Mouse (Mus musculus) frontal cortex, postnatal 10 days (tissue): ENCODE results near the gene Gm49358.

Source experiments
- DNase-seq, 2 experiments: peaks; one replicate each; pipeline ENCODE4 v3.0.0; 2022; ENCODE audit warnings: low spot score in 2 of 2, mixed read lengths in 1 of 2

Gm49358 gene

GRCm38 (mm10) chr10:86763672-86764071 lies at the start of gene Gm49358:
Gm49358 (plus strand) TSS chr10:86763972.
- no peak for DNase-seq

- peak in 1 of 2 experiments; percentile 20 for DNase-seq
Observed at GRCm38 (mm10) chr10:86727548-86727980, 36.2 kb upstream of the Gm49358 start.

DNA sequence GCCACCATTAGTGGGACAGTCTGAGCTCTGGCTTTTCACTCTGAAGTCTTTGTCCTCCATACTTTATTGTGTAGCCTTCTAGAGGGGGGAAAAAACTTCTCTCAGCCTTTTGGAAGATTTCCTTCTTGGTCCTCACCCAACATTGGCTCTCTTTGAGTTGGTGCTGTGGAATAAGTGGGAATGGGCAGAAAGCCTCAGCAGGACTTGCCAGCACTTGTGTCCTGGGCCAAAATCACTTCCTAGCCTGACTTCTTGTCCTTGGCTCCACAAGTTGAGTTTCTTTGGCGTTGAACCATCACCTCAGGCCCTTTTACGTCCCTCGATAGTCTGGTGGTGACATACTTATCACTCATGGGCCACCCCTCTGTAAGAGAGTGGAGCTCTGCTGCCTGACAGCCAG lies 35.6 kb upstream of the Gm49358 start:
- DNase-seq: no peak

- peak; percentile 24 to 74 for DNase-seq
Observed at GRCm38 (mm10) chr10:86730823-86731499, 32.8 kb upstream of the Gm49358 start.

DNA sequence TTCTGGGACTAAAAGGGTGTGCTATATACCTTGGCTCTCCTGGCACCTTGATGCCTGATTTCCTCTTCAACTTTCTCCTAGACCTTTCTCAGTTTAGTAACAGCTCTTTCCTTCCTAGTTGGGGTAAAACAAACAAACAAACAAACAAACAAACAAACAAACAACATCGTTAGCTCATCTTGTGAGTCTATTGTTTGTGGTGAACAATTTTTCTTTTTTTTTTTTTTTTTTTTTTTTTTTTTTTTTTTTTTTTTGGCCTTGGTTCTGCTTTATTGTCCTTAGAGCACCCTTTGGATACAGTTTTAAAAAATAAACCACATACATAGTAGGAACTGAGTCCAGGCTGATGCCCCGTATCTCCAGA lies 32.3 kb upstream of the Gm49358 start:
- no peak for DNase-seq

- no peak for DNase-seq
Observed at GRCm38 (mm10) chr10:86735036-86735435, 28.7 kb upstream of the Gm49358 start.

GRCm38 (mm10) chr10:86742918-86743317 lies 20.9 kb upstream of the Gm49358 start:
- DNase-seq: no peak

GRCm38 (mm10) chr10:86744306-86744705 lies 19.5 kb upstream of the Gm49358 start:
- no peak for DNase-seq

- no peak for DNase-seq
Observed at GRCm38 (mm10) chr10:86755816-86756502, 7.8 kb upstream of the Gm49358 start.

GRCm38 (mm10) chr10:86757724-86758123 lies 6.0 kb upstream of the Gm49358 start:
- DNase-seq: no peak

GRCm38 (mm10) chr10:86758211-86758610 lies 5.6 kb upstream of the Gm49358 start:
- no peak for DNase-seq

DNA sequence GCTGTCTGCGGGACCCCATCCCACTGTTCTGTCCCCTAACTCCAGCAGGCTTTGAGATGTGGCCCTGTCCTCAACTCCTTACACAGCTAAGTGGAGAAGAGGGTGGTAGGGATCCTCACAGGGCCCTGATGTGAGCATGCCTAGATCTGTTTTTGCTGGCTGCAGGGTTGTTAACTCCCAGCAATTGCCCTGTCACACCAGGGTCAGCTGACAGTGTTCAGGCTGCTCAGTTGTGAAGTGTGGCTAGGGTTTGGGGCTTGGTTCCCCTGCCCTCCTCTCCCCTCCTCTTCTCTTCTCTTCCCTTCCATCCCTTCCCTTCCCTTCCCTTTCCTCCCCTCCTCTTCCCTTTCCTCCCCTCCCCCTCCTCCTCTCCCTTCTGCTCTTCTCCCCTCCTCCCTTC lies 2.5 kb upstream of the Gm49358 start:
- DNase-seq: no peak

DNA sequence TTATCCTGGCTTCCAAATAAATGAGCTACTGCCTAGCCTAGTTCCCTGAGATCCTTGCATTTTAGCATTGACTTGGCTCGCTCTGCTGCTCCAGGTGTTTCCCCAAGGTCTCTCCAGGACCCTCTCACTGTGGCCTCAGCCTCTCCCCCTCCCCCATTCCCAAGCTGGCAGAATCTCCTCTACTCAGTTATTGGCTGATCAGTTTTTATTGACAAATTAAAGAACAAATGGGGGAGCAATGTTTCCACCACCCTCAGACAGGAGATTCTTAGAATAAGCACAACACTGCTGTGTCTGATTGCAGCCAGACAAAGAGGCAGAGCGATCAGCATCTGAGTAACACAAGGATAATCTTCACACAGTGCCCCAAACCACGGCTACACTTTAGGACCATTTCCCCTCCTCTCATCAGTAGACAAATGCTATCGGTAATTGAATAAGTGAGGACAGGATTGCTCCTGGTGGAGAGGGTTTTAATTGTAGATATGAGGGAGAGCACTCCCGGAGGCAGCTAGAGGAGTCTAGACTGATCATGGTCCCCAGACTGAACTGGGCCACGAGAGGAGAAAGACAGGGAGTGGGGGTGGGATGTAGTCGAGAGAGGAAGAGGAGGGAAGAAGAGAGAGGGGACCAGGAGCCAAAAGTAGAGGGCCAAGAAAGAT lies 1.9 kb upstream of the Gm49358 start:
- no peak for DNase-seq

DNA sequence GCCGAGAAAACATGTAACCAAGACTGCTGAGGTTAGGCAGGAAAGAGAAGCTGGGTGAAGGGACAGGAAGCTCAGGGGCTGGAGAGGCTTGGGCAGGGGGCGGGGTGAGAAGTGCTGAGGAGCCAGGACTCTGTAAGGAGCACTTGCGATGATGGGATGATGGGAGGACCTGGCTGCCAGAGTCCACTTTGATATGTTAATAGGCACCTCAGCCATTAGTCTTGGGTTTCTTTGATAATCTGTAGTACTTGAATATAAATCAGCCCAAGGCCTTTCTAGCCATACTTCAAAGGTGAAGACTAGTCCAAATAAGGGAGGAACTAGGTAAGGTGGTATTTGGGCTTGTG lies 1.4 kb upstream of the Gm49358 start:
- DNase-seq: no peak

DNA sequence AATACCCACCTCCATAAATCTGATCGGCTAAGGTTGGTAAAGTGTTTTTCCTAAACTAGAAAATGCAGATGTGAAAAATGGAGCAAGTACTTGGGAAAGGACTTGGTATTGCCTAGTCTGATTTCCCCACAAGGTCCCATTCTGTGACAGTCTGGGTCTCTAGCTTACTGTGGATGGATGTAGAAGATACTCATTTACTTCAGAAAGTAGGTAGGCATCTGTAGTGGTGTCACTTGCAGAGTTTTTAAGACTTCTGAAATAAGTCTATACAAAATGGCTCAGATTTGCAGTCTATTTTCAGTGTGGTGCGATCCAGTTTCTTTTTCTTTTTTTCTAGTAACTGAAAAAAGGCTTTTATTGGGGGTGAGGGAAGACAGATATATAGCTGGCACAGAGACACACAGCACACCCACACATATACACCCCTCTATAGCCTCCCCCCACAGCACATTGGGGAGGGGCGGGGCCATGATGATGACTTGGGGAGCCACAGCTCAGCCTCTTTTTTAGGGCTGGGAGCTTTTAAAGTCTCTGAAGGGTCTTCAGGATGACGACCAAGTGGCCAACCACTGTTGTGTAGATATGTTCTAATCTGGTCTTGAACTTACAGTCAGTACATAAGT lies 1.7 kb downstream of the Gm49358 start:
- DNase-seq: no peak

DNA sequence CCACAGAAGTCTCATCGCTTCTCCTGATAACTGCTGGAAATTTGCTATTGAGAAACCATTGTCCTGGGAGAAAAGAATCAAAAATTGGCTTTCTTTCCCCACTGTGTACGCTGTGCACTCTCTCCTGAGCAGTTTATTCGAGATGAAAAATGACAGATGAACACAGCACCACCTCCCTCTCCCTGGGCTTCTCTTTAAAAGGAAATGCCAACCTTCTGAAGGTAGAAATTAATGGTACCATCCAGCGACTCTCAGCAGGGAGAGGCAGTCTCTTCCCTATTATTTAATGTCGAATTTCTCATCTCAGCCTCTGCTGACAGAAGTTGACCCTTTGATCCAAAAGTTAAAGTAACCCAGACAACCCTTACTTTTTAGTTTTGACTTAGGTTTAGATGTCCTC lies 5.4 kb downstream of the Gm49358 start:
- no peak for DNase-seq

DNA sequence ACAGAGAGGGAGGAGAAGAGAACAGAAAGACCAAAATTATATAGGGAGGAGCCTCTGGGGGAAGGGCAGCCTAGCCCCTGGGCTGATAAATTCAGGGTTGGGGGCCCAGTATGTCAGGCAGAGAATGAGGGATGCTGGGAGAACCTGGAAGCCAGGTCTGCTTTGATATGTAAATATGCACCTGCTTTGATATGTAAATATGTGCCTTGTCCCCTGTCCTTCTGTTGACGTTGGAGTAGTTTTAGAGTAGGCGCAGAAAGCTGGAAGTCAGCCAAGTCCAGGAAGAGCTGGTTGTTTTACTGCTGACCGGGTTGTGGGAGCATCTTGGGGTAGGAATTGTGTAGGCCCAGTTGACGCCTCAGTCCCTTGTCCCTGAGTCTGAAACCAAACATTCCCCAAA lies 6.0 kb downstream of the Gm49358 start:
- DNase-seq: no peak

DNA sequence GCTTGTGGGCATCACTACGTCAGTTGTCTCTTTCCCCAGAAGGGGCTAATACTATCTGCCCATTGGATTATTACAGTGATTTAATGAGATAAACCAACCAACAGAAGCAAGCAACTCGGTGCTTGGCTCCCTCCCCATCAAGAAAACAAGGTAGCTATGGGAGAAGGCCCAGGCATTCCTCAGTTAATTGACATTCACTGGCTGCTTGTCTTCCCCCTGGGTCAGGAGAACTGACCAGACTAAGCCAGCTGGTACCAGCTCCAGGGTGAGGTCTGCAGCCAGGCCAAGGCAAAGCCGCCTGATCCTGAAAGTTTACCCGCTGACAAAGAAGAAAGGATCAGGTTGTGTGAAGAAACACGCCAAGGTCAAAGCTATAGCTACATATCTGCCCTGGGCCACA lies 7.9 kb downstream of the Gm49358 start:
- DNase-seq: no peak

- DNase-seq: no peak
Observed at GRCm38 (mm10) chr10:86772231-86772631, 8.5 kb downstream of the Gm49358 start.

DNA sequence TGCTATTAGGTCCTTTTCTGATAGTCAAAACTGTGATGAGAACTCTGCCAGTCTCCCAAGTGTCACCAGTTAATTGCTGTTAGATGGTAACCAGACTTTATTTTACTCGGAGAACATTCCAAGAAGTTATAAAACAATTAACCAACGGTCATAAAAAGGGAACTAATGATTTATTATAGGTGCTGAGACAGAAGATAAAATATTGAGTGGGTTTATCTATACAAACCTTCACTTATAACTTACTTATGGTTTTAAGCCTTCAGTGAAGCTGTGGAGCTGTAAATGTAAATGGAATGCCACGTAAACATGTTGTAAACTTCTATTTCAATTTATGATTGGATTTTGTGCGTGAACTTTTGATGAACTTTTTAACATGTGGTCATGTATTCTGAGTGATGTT lies 9.6 kb downstream of the Gm49358 start:
- DNase-seq: no peak

DNA sequence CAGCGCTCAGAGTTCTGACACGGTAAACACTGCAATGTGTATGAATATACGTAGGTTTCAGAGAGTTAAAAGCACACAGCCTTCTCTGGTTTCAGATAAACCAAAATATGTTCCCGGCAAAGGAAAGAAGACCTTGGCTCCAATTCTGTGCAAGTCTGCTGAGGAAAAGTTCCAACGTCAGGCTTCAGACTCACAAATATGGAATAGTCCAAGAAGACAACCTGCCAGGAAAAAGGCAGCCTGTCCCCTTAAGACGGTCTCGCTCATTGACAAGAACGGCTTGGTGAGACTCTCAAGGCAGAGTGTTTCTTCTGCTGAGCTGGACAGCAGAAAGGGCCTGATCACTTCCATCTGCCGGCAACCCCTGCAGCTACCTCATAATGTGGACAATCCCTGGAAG lies 12.5 kb downstream of the Gm49358 start:
- DNase-seq: no peak

DNA sequence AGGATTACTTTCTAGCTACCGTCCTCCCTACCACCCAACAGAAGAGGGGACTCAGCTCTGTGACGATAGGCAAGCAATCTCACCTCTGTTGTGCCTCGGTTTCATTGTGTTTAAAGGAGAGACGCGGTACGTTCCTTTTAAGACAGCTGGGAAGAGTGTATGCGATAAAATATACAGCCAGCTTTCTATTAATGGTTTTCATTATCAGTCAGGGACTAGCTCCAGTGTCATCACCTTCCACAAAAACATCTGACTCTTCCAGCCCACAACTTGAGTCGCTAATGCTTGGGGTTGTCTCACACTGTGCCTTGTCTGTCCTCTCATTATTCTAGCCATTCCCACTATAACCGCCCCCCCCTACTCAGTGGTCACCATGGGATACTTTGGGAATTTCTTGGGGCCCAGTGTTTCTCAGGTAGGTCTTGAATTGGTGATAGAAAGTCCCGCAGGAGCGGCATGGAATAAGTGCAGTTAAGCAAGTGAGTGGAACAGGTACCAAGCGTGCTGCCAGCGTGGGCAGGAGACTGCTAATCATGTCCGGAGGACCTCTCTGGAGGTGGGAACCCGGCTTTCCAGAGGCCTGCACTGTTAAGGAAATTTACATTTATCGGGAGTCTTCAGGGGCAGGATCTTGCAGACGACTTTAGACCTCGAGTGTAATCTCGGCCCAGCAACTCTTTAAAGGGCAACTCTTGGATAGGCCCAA lies 14.0 kb downstream of the Gm49358 start:
- no peak for DNase-seq
